Mouse (Mus musculus): ENCODE measurements around the gene Myt1l. TPM values are rescaled to one million over a fixed set of nuclear protein-coding genes. Genes with fewer than 3 reads are reported as not detected.

The Myt1l gene
- polyA plus RNA-seq, 1 experiment from 2014 or later = 0.18 TPM

GRCm38 (mm10) chr12:29712795-29713721 is 184.9 kb downstream of the Myt1l start:
- Histone ChIP-seq H3K9me3 (ENCODE audit: control insufficient read depth, low read length) (no peaks in the 10 kb centered on the region), H3K4me3 (ENCODE audit: low read length) (no peak overlapping the region), H3K36me3 (ENCODE audit: control insufficient read depth, insufficient read depth, low read length) (no peaks in the 10 kb centered on the region), H3K4me1 (replicated peaks; ENCODE audit: control insufficient read depth, insufficient read depth, low read length) (no peaks in the 10 kb centered on the region), H3K4me2 (ENCODE audit: low read depth, low read length) (no peak overlapping the region), H3K27ac (ENCODE audit: low read length) (no peak overlapping the region), H3K27me3 (ENCODE audit: control insufficient read depth, insufficient read depth, low read depth, low read length) (no peaks in the 10 kb centered on the region), H3K9ac (ENCODE audit: low read length) (no peak overlapping the region)
- no peak for ATAC-seq (ENCODE audit: low read depth)
- WGBS = 72% methylated on average over 15 of the region's 15 CpGs

GRCm38 (mm10) chr12:29723722-29724338 is 195.6 kb downstream of the Myt1l start:
- no peaks in the 10 kb centered on the region for H3K27me3 ChIP-seq (ENCODE audit: control insufficient read depth, insufficient read depth, low read depth, low read length)
- 77% methylated on average over 17 of the region's 17 CpGs for WGBS
- H3K36me3 ChIP-seq (ENCODE audit: control insufficient read depth, insufficient read depth, low read length) = no peaks in the 10 kb centered on the region
- H3K4me2 ChIP-seq (ENCODE audit: low read depth, low read length) = no peak overlapping the region
- H3K9ac ChIP-seq (ENCODE audit: low read length) = no peak overlapping the region
- no peak overlapping the region for H3K27ac ChIP-seq (ENCODE audit: low read length)
- no peak for ATAC-seq (ENCODE audit: low read depth)
- H3K4me1 ChIP-seq (replicated peaks; ENCODE audit: control insufficient read depth, insufficient read depth, low read length) = no peaks in the 10 kb centered on the region
- no peak overlapping the region for H3K4me3 ChIP-seq (ENCODE audit: low read length)
- H3K9me3 ChIP-seq (ENCODE audit: control insufficient read depth, low read length) = no peaks in the 10 kb centered on the region

- H3K27me3 ChIP-seq (ENCODE audit: control insufficient read depth, insufficient read depth, low read depth, low read length) = no peaks in the 10 kb centered on the region
- ATAC-seq (ENCODE audit: low read depth) = no peak
- WGBS = 63% methylated on average over 2 of the region's 2 CpGs
- no peaks in the 10 kb centered on the region for H3K9me3 ChIP-seq (ENCODE audit: control insufficient read depth, low read length)
- H3K4me2 ChIP-seq (ENCODE audit: low read depth, low read length) = no peak overlapping the region
- H3K4me3 ChIP-seq (ENCODE audit: low read length) = no peak overlapping the region
- no peak overlapping the region for H3K9ac ChIP-seq (ENCODE audit: low read length)
- no peaks in the 10 kb centered on the region for H3K36me3 ChIP-seq (ENCODE audit: control insufficient read depth, insufficient read depth, low read length)
- no peaks in the 10 kb centered on the region for H3K4me1 ChIP-seq (replicated peaks; ENCODE audit: control insufficient read depth, insufficient read depth, low read length)
- no peak overlapping the region for H3K27ac ChIP-seq (ENCODE audit: low read length)
Observed at GRCm38 (mm10) chr12:29728294-29728693, 200.1 kb downstream of the Myt1l start.

- no peak overlapping the region for H3K27ac ChIP-seq (ENCODE audit: low read length)
- no peaks in the 10 kb centered on the region for H3K36me3 ChIP-seq (ENCODE audit: control insufficient read depth, insufficient read depth, low read length)
- H3K27me3 ChIP-seq (ENCODE audit: control insufficient read depth, insufficient read depth, low read depth, low read length) = no peaks in the 10 kb centered on the region
- no peak overlapping the region for H3K9ac ChIP-seq (ENCODE audit: low read length)
- WGBS = 74% methylated on average over 8 of the region's 8 CpGs
- H3K9me3 ChIP-seq (ENCODE audit: control insufficient read depth, low read length) = no peaks in the 10 kb centered on the region
- ATAC-seq (ENCODE audit: low read depth) = no peak
- no peaks in the 10 kb centered on the region for H3K4me1 ChIP-seq (replicated peaks; ENCODE audit: control insufficient read depth, insufficient read depth, low read length)
- H3K4me3 ChIP-seq (ENCODE audit: low read length) = no peak overlapping the region
- H3K4me2 ChIP-seq (ENCODE audit: low read depth, low read length) = no peak overlapping the region
Observed at GRCm38 (mm10) chr12:29740346-29741025, 212.3 kb downstream of the Myt1l start.

GRCm38 (mm10) chr12:29741181-29741580 is 213.0 kb downstream of the Myt1l start:
- Histone ChIP-seq H3K4me2 (ENCODE audit: low read depth, low read length) (no peak overlapping the region), H3K27me3 (ENCODE audit: control insufficient read depth, insufficient read depth, low read depth, low read length) (no peaks in the 10 kb centered on the region), H3K36me3 (ENCODE audit: control insufficient read depth, insufficient read depth, low read length) (no peaks in the 10 kb centered on the region), H3K4me1 (replicated peaks; ENCODE audit: control insufficient read depth, insufficient read depth, low read length) (no peaks in the 10 kb centered on the region), H3K4me3 (ENCODE audit: low read length) (no peak overlapping the region), H3K27ac (ENCODE audit: low read length) (no peak overlapping the region), H3K9ac (ENCODE audit: low read length) (no peak overlapping the region), H3K9me3 (ENCODE audit: control insufficient read depth, low read length) (no peaks in the 10 kb centered on the region)
- ATAC-seq (ENCODE audit: low read depth) = no peak
- 62% methylated on average over 6 of the region's 6 CpGs for WGBS

- Histone ChIP-seq H3K27me3 (ENCODE audit: control insufficient read depth, insufficient read depth, low read depth, low read length) (no peaks in the 10 kb centered on the region), H3K27ac (ENCODE audit: low read length) (no peak overlapping the region), H3K9ac (ENCODE audit: low read length) (no peak overlapping the region), H3K36me3 (ENCODE audit: control insufficient read depth, insufficient read depth, low read length) (no peaks in the 10 kb centered on the region), H3K4me2 (ENCODE audit: low read depth, low read length) (no peak overlapping the region), H3K4me3 (ENCODE audit: low read length) (no peak overlapping the region), H3K9me3 (ENCODE audit: control insufficient read depth, low read length) (no peaks in the 10 kb centered on the region), H3K4me1 (replicated peaks; ENCODE audit: control insufficient read depth, insufficient read depth, low read length) (no peaks in the 10 kb centered on the region)
- 80% methylated on average over 4 of the region's 4 CpGs for WGBS
- no peak for ATAC-seq (ENCODE audit: low read depth)
Observed at GRCm38 (mm10) chr12:29750604-29751128, 222.5 kb downstream of the Myt1l start.

- ATAC-seq (ENCODE audit: low read depth) = no peak
- no peak overlapping the region for H3K9ac ChIP-seq (ENCODE audit: low read length)
- H3K4me2 ChIP-seq (ENCODE audit: low read depth, low read length) = no peak overlapping the region
- no peaks in the 10 kb centered on the region for H3K9me3 ChIP-seq (ENCODE audit: control insufficient read depth, low read length)
- no peak overlapping the region for H3K27ac ChIP-seq (ENCODE audit: low read length)
- no peaks in the 10 kb centered on the region for H3K27me3 ChIP-seq (ENCODE audit: control insufficient read depth, insufficient read depth, low read depth, low read length)
- 62% methylated on average over 5 of the region's 5 CpGs for WGBS
- no peak overlapping the region for H3K4me3 ChIP-seq (ENCODE audit: low read length)
- no peaks in the 10 kb centered on the region for H3K4me1 ChIP-seq (replicated peaks; ENCODE audit: control insufficient read depth, insufficient read depth, low read length)
- H3K36me3 ChIP-seq (ENCODE audit: control insufficient read depth, insufficient read depth, low read length) = no peaks in the 10 kb centered on the region
Observed at GRCm38 (mm10) chr12:29755086-29755871, 227.1 kb downstream of the Myt1l start.

GRCm38 (mm10) chr12:29755872-29756265 is 227.7 kb downstream of the Myt1l start:
- Histone ChIP-seq H3K27me3 (ENCODE audit: control insufficient read depth, insufficient read depth, low read depth, low read length) (no peaks in the 10 kb centered on the region), H3K4me3 (ENCODE audit: low read length) (no peak overlapping the region), H3K4me1 (replicated peaks; ENCODE audit: control insufficient read depth, insufficient read depth, low read length) (no peaks in the 10 kb centered on the region), H3K4me2 (ENCODE audit: low read depth, low read length) (no peak overlapping the region), H3K27ac (ENCODE audit: low read length) (no peak overlapping the region), H3K9ac (ENCODE audit: low read length) (no peak overlapping the region), H3K9me3 (ENCODE audit: control insufficient read depth, low read length) (no peaks in the 10 kb centered on the region), H3K36me3 (ENCODE audit: control insufficient read depth, insufficient read depth, low read length) (no peaks in the 10 kb centered on the region)
- 55% methylated on average over 3 of the region's 3 CpGs for WGBS
- ATAC-seq (ENCODE audit: low read depth) = no peak
